Mouse (Mus musculus) stomach, embryonic 16.5 days (tissue): ENCODE measurements around the gene Tfrc. TPM values are rescaled to one million over a fixed set of nuclear protein-coding genes. Genes with fewer than 3 reads are reported as not detected.

Source experiments
- ATAC-seq: fragments of 200-750 bp; cut with Nextera tagmentation; 2 replicates; pipeline ENCODE4 v1.8.0; 2017; ENCODE audit warnings: moderate number of reproducible peaks, moderate TSS enrichment; ENCODE audit not compliant: insufficient read depth, low FRiP score
- H3K27ac ChIP-seq: fragments of 300-500 bp; sonication (generic); 2 replicates; pipeline ENCODE4 v1.5.1; 2014; ENCODE audit warnings: low read length
- H3K27me3 ChIP-seq: fragments of 300-500 bp; sonication (generic); 2 replicates; pipeline ENCODE4 v1.6.1; 2014; ENCODE audit warnings: low read length, control low read depth, mixed read lengths; ENCODE audit not compliant: control insufficient read depth, insufficient read depth
- H3K36me3 ChIP-seq: fragments of 300-500 bp; sonication (generic); 2 replicates; pipeline ENCODE4 v1.6.1; 2014; ENCODE audit warnings: low read length; ENCODE audit not compliant: control insufficient read depth, insufficient read depth
- H3K4me1 ChIP-seq: fragments of 300-500 bp; sonication (generic); 2 replicates; pipeline ENCODE4 v1.6.1; 2014; ENCODE audit warnings: low read length, control low read depth, mixed read lengths; ENCODE audit not compliant: control insufficient read depth, insufficient read depth
- H3K4me2 ChIP-seq: fragments of 300-500 bp; sonication (generic); 2 replicates; pipeline ENCODE4 v1.6.1; 2014; ENCODE audit warnings: low read depth, low read length, mixed read lengths
- H3K4me3 ChIP-seq: fragments of 300-500 bp; sonication (generic); replicated peaks from 2 replicates; pipeline ENCODE4 v1.5.1; 2014; ENCODE audit warnings: mild to moderate bottlenecking, low read length
- H3K9ac ChIP-seq: fragments of 300-500 bp; sonication (generic); 2 replicates; pipeline ENCODE4 v1.6.1; 2014; ENCODE audit warnings: low read length
- H3K9me3 ChIP-seq: fragments of 300-500 bp; sonication (generic); replicated peaks from 2 replicates; pipeline ENCODE4 v1.6.1; 2016; ENCODE audit warnings: low read length, control low read depth; ENCODE audit not compliant: control insufficient read depth
- WGBS: fragments of 180-500 bp; shearing (Covaris S2); extraction: QIAGEN DNeasy Blood & Tissue Kit; methylation state at CpG from one replicate; pipeline ENCODE4 v1.1.7; 2014; 5-methylcytosine and 5-hydroxymethylcytosine counted together
- polyA plus RNA-seq: library from polyadenylated mRNA; unstranded; fragments of >200 nt; fragmentation: Nextera tagmentation; extraction: Ambion mirVana; gene quantifications from 2 replicates; pipeline ENCODE4 v1.2.1, GENCODE M21; 2015

Tfrc gene
- polyA plus RNA-seq = 68.3 and 69.7 TPM in 2 replicates

- H3K9ac ChIP-seq = peak within 1 kb of the TSS; percentile 89
- no peaks in the 10 kb centered on the region for H3K27me3 ChIP-seq
- peak within 1 kb of the TSS; percentile 76 for H3K4me2 ChIP-seq
- ATAC-seq = peak; percentile 99
- peak within 1 kb of the TSS; percentile 93 for H3K27ac ChIP-seq
- no peaks in the 10 kb centered on the region for H3K9me3 ChIP-seq
- peak within 1 kb of the TSS; percentile 85 for H3K4me3 ChIP-seq
- no peaks in the 10 kb centered on the region for H3K36me3 ChIP-seq
- no peaks in the 10 kb centered on the region; the same call in 1 of the 2 replicates for H3K4me1 ChIP-seq
- WGBS = under 1% methylated on average over 73 of the region's 73 CpGs
Measured at GRCm38 (mm10) chr16:32608712-32609400, at the start of gene Tfrc. Gene Tfrc, plus strand, starts transcription at chr16:32608920.

GRCm38 (mm10) chr16:32559493-32559892 is 49.2 kb upstream of the Tfrc start:
- H3K4me1 ChIP-seq = no peaks in the 10 kb centered on the region
- no peak overlapping the region for H3K9ac ChIP-seq
- no peak overlapping the region for H3K27ac ChIP-seq
- 69% methylated on average over 4 of the region's 4 CpGs for WGBS
- H3K9me3 ChIP-seq = no peaks in the 10 kb centered on the region
- H3K27me3 ChIP-seq = no peaks in the 10 kb centered on the region
- ATAC-seq = no peak
- no peak overlapping the region for H3K4me3 ChIP-seq
- H3K4me2 ChIP-seq = no peak overlapping the region
- H3K36me3 ChIP-seq = no peaks in the 10 kb centered on the region

GRCm38 (mm10) chr16:32563056-32563793 is 45.5 kb upstream of the Tfrc start:
- no peaks in the 10 kb centered on the region for H3K27me3 ChIP-seq
- H3K4me3 ChIP-seq = no peak overlapping the region
- peak; percentile 64; the same call in 1 of the 2 replicates for ATAC-seq
- H3K4me1 ChIP-seq = no peaks in the 10 kb centered on the region
- 55% methylated on average over 5 of the region's 5 CpGs for WGBS
- peak overlapping the region; percentile 41 for H3K27ac ChIP-seq
- H3K4me2 ChIP-seq = no peak overlapping the region
- no peak overlapping the region for H3K9ac ChIP-seq
- no peaks in the 10 kb centered on the region for H3K36me3 ChIP-seq
- H3K9me3 ChIP-seq = no peaks in the 10 kb centered on the region

GRCm38 (mm10) chr16:32567282-32567681 is 41.4 kb upstream of the Tfrc start:
- Histone ChIP-seq H3K36me3 (no peaks in the 10 kb centered on the region), H3K9me3 (no peaks in the 10 kb centered on the region), H3K4me2 (no peak overlapping the region), H3K27ac (no peak overlapping the region), H3K4me1 (no peaks in the 10 kb centered on the region), H3K4me3 (no peak overlapping the region), H3K27me3 (no peaks in the 10 kb centered on the region), H3K9ac (no peak overlapping the region)
- WGBS = 51% methylated on average over 4 of the region's 4 CpGs
- no peak for ATAC-seq

- Histone ChIP-seq H3K4me1 (no peaks in the 10 kb centered on the region), H3K4me3 (no peak overlapping the region), H3K4me2 (no peak overlapping the region), H3K27me3 (no peaks in the 10 kb centered on the region), H3K9me3 (no peaks in the 10 kb centered on the region), H3K36me3 (no peaks in the 10 kb centered on the region), H3K27ac (no peak overlapping the region), H3K9ac (no peak overlapping the region)
- no peak for ATAC-seq
- WGBS = 55% methylated on average over 6 of the region's 6 CpGs
Measured at GRCm38 (mm10) chr16:32568401-32568800, 40.3 kb upstream of the Tfrc start.

- 77% methylated on average over 3 of the region's 3 CpGs for WGBS
- H3K27ac ChIP-seq = no peak overlapping the region
Measured at GRCm38 (mm10) chr16:32570042-32570441, 38.7 kb upstream of the Tfrc start.

GRCm38 (mm10) chr16:32572528-32572927 is 36.2 kb upstream of the Tfrc start:
- no peak overlapping the region for H3K27ac ChIP-seq
- no peaks in the 10 kb centered on the region for H3K27me3 ChIP-seq
- no peaks in the 10 kb centered on the region for H3K4me1 ChIP-seq
- H3K9ac ChIP-seq = no peak overlapping the region
- no peak overlapping the region for H3K4me3 ChIP-seq
- ATAC-seq = no peak
- H3K36me3 ChIP-seq = no peaks in the 10 kb centered on the region
- no peak overlapping the region for H3K4me2 ChIP-seq
- H3K9me3 ChIP-seq = no peaks in the 10 kb centered on the region
- 77% methylated on average over 4 of the region's 4 CpGs for WGBS

More at GRCm38 (mm10) chr16:32570042-32570441, 38.7 kb upstream of the Tfrc start:
- H3K4me3 ChIP-seq = no peak overlapping the region
- H3K27me3 ChIP-seq = no peaks in the 10 kb centered on the region
- H3K4me1 ChIP-seq = no peaks in the 10 kb centered on the region
- no peak overlapping the region for H3K4me2 ChIP-seq
- ATAC-seq = no peak
- no peaks in the 10 kb centered on the region for H3K9me3 ChIP-seq
- no peaks in the 10 kb centered on the region for H3K36me3 ChIP-seq
- no peak overlapping the region for H3K9ac ChIP-seq

GRCm38 (mm10) chr16:32586482-32586881 is 22.2 kb upstream of the Tfrc start:
- H3K36me3 ChIP-seq = no peaks in the 10 kb centered on the region
- no peak for ATAC-seq
- no peak overlapping the region for H3K4me3 ChIP-seq
- H3K9ac ChIP-seq = no peak overlapping the region
- H3K9me3 ChIP-seq = no peaks in the 10 kb centered on the region
- WGBS = 81% methylated on average over 4 of the region's 4 CpGs
- H3K4me2 ChIP-seq = no peak overlapping the region
- no peaks in the 10 kb centered on the region for H3K27me3 ChIP-seq
- no peaks in the 10 kb centered on the region for H3K4me1 ChIP-seq
- H3K27ac ChIP-seq = no peak overlapping the region

- Histone ChIP-seq H3K4me2 (no peak overlapping the region), H3K27ac (no peak overlapping the region), H3K4me1 (no peaks in the 10 kb centered on the region), H3K36me3 (no peaks in the 10 kb centered on the region), H3K9ac (no peak overlapping the region), H3K27me3 (no peaks in the 10 kb centered on the region), H3K9me3 (no peaks in the 10 kb centered on the region), H3K4me3 (no peak overlapping the region)
- ATAC-seq = no peak
- WGBS = 89% methylated on average over 3 of the region's 3 CpGs
Measured at GRCm38 (mm10) chr16:32588568-32588967, 20.2 kb upstream of the Tfrc start.
